ENCODE assay signal across 1 mouse cellular context in the genomic region with DNA sequence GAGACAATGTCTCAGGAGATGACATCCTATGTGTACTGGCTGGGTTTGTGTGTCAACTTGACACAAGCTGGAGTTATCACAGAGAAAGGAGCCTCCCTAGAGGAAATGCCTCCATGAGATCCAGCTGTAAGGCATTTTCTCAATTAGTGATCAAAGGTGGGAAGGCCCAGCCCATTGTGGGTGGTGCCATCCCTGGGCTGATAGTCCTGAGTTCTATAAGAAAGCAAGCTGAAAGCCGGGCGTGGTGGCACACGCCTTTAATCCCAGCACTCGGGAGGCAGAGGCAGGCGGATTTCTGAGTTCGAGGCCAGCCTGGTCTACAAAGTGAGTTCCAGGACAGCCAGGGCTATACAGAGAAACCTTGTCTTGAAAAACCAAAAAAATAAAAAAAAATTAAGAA. TPM values are rescaled to one million over a fixed set of nuclear protein-coding genes. Genes with fewer than 3 reads are reported as not detected.
"Had no signal": no experiment of that assay in that cellular context is flagged by ENCODE, and none has a peak within 500 bp of the region (broad histone marks: within the 10 kb centered on the region; RNA-seq: fewer than 3 reads in every experiment).

No protein-coding gene starts in this region.

RNA-seq across cellular contexts. Expression of gene Slc1a3, which starts 20.4 kb away (rescaled TPM):
- polyA plus RNA-seq: erythroblast, embryonic 14.5 days had no signal
